Mouse (Mus musculus) frontal cortex, adult (tissue): ENCODE data around the gene Cachd1.
A peak's percentile ranks its signal among the peaks of the same experiment; 100 is the strongest.

Experiments used
- ATAC-seq: cut with Nextera tagmentation; 2 replicates; pipeline ENCODE4 v1.9.2; 2017; ENCODE audit warnings: mild to moderate bottlenecking, moderate library complexity, mixed read lengths; ENCODE audit not compliant: low TSS enrichment

Gene Cachd1

DNA sequence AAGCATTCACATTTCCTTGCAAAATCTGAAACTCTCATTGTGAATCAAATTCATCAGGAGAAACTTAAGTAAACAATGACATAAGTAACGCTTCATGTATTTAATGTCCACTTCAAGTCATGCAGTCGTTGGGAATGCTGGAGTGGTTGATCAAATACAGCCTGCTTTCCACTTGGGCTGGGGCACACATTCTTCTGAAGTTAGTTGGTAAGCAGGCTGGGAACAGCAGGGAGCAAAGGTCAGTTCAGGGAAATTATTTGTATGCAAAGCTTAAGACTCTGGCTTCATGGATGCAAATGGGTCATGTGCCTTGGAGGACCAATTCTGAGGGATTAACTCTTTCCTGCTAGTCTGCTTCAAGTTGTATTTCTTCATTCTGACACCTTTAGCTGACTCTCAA is 16.7 kb downstream of the Cachd1 start:
- ATAC-seq, result no peak

DNA sequence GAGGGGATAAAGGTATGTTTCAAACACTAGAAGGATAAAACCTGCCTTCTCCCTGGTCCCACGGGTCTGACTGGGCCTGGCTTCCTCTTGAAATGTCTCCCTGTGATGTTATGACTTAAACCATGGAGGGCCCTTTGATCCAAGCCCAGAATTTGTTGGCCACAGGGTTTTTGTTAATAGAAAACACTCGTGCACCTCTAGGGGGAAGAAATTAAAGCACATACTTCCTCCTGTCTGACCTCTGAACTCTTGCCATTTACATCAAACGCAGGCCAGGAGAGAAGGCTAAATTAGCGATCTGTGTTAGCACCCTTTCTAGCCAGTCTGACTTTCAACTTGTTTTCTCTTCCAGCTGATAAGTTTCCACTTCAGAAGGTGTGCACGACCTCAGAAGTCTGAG is 19.0 kb downstream of the Cachd1 start:
- no peak for ATAC-seq

DNA sequence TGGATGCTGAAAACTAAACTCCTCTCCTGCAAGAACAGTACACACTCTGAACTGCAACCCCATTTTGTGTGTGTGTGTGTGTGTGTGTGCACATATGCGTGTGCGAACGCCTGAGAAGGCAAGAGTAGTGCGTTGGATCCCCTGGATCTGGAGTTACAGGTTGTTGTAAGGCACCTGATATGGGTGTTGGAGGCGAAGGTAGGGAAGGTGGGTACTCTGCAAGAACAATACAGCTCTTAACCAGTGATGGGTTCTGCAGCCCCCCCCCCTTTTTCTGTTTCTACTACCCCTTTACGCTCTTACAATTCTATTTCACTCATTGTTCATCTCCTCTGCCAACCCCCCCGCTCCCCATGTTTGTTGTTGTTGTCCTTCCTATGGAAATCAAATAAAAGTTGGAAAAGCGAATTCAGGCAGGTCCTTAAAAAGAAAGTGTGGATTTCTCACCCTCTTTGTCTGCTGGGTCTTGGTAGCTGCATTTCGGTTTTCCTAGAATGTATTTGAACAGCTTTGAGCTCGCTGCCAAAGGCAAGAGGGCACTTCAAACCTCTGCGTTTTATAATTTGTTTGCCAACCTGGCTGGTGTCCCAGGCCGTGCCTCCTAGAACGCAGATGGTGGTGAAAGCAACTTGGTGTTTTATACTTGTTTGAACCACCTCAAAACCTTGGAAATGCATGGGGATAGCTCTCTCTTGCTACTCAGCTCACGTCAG is 24.4 kb downstream of the Cachd1 start:
- no peak for ATAC-seq

DNA sequence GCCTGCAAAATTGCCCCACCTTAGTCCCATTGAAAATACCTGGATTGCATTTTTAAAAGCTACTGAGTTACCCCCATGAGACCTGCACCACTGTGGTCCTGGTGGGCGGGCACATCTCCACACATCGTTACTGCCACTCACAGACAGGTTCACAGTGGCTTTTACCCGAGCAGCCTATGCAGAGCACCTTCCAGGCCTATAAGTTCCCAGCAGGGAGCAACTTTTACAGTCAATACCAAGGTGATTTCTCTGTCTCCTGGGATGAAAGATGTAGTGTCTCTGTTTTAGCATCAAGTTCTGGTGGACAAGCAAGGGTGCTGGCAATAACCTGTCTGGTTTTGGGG is 24.9 kb downstream of the Cachd1 start:
- ATAC-seq, result no peak

DNA sequence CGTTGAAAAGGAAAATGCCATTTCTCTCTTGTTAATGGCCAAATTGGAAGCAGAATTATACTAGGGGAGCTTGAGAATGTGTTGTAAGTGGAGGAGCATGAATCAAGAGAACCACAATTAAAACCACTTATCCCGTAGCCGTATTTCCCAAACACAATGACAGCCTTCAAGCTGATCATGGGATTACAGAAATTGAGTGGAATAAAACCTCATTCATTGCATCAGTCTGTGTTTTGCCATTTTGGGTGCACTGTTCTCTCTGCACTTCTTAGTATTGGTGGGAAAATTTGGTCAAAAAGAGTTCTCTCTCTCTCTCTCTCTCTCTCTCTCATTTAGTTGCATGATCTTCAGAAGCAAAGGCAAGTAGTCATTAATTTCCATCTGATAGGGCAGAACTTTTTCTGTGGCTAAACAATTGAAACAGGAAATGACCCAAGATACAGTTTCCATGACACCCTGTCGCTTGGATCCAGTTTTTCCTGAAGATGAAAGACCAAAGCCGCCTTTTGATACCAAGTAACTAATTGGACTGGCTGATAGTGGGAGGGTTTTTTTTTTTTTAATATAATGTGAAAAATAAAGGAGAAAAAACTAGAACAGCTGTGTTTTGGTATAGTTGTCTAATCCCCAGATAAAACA is 34.7 kb downstream of the Cachd1 start:
- no peak for ATAC-seq

DNA sequence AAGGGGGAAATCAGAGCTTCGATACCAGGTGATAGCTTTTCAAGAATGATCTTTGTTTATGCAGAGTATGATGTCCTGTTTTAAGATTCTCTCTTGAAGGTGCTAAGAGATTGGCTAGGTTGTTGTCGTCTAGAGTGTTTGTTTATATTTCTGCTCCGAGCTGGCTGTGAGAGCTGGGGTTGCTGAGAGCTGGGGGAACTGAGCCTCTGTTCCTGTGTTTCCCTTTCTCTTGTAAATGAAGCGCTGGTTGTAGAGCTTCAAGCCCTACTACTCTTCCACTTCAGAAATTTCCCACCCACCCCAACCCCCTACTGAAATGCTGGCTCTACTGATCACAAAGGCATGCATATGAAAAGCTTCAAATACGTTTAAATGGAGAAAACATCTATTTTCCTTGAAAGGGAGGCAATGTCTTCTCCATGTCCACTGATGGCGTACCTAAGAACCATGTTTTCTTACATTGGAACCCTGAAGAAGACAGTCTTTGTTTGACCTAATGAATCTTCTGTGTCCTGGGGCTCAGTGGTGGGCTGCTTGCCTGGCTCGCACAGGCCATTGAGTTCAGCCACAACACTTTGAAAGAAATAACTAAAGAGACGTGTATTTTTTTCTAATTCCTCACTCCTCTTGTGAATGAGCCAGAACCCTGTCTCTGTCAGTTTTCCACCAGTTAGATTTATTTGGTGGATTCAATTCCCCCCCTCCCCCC is 35.5 kb downstream of the Cachd1 start:
- no peak for ATAC-seq

DNA sequence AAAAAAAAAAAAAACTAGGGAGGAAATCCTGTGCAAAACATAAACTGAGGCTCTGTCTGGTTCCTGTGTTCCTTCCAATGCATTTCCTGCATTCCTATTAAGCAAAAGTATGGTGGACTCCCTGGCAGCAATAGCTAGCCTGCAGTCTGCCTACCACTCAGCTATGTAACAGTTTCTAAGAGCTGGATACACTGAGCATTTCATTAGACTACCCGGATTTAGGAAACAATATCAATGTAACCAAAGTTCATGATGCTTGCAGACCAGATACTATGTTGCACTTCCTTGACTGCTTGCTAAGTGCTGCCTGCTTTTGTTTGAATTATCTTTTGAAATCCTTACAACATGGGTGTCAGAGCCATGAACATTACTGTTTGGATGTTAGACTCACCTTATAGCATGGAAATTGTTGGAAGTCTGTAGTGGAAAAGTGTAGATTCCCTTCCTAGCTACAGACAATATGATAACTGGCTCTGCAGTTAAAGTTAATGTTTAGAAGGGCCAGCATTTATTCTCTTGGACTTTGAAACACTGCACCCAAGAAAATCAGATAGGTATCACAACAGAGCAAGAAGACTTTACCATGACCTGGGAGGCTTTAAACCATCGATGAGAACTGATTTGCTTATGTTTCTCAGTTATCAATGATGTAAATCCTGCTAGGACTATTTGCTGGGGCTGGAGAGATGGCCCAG is 37.4 kb downstream of the Cachd1 start:
- ATAC-seq, result no peak

DNA sequence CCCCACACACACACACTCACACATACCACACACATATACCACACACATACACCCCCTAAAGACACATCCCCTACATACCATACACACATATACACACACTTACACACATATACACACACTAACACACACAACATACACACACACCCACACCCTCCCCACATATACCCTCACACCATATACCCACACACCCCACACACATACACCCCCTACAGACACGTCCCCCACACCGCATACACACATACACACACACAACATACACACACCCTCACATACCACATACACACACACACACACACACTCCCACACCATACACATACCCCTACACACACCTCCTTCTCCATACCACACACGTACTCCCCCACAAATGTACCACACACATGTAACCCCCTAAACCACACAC is 42.8 kb downstream of the Cachd1 start:
- ATAC-seq, result no peak

DNA sequence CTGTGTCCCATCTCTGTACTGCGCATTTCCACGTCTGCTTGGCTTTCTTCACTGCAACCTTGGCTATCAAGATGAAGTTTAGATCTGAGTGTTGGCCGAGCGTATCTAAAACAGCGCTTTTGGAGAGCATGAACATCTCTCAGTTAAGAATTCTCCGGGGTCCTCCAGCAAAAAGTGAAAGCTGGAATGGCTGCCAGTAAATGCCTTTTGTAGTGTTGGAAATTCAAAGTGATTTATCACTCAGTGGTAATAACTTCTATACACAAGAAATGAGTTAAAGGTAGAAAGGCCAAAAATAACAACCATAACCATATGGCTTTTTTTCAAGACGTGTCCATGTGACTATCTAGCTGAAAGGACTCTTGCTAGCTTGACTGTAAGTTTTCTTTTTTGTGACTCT is 46.1 kb downstream of the Cachd1 start:
- ATAC-seq, result no peak

DNA sequence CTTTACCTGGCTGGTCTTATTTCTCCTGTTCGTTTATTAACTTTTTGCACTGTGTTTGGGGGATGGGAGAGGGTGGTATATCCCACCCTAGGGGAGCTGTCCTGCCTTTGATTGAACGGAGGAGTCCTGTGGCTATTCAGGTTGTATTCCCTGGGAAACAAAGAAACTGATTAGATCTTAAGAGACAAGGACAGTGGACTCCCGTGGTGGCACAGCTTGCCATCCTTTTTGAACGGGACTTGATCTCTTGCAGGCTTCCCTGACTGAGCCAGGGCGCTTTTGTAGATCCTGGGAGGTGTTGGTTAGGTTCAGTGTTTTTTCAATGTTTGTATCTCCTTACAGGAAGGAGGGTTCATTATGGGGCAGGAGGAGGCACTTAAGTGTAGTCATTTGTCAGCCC is 50.9 kb downstream of the Cachd1 start:
- ATAC-seq, result no peak

DNA sequence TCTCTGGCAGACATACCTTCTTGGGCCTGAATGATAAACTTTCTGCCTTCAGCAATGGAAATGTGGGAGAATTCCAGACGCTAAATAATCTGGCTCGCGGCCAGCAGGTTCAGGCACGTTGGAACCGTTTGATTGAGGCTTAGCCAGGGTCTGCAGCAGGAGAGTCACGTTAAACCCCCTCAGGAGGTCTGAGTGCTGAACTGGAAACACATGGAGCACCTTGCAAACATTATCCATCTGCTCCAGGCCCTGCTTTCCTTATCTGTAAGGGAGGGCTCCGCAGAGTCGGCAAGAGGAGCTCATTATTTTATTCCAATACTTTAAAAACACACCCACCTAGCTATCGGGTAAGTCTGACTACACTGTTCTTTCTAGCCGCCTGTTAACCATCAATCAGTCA is 52.3 kb downstream of the Cachd1 start:
- no peak for ATAC-seq

DNA sequence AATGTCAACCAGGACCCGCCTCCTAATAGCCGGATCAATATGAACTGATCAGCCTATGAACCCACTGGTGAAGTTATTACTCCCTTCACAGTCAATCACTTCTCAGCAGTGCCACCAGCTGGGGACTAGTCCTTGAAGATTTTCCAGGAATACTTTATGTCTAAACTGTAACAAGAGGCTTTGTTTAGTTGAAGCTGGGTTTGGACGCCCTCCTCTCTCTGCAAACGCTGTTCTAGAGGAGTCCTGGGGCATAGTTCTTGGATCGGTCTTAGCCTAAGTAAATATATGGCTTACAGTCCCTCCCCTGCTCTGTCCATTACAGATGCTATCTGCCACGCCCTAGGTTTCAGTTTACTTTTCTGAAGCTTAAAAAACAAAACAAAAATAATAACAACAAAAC is 60.7 kb downstream of the Cachd1 start:
- no peak for ATAC-seq

DNA sequence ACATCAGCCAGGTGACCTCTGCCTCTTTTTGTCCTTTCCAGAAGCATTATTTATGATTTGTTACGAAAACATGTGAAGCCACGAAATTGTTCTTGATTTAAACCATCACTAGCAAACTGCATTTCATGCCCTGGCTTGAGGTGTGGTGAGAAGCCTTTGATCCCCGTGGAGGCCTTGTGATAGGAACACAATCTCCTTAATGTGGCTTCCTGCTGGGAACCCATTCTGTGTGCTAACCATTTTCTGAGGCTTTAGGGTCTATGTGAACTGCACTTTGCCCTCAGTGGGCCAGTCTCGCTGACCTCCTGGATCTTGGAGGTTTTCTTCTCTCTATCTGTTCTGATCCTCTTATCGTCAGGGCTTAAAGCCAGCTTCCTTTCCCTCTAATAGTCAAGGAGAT is 66.2 kb downstream of the Cachd1 start:
- no peak for ATAC-seq

DNA sequence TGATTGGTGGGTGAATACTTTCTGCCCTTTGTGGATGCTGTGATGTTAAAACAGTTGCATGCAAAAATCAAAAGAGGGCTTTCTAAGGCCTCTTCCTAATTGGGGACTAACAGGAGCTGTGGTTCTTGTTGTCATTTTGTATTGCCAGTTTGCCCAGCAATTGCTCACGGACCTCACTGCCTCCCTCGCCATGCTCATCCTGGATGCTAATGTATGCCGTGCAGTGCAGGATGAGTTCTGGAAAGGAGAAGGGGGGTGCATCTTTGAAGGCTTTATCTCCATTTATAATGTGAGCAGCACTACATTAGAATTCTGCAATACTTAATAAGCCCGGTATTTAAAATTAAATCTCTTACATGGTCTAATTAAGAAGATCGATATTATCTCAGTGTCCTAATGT is 66.6 kb downstream of the Cachd1 start:
- ATAC-seq, result no peak

DNA sequence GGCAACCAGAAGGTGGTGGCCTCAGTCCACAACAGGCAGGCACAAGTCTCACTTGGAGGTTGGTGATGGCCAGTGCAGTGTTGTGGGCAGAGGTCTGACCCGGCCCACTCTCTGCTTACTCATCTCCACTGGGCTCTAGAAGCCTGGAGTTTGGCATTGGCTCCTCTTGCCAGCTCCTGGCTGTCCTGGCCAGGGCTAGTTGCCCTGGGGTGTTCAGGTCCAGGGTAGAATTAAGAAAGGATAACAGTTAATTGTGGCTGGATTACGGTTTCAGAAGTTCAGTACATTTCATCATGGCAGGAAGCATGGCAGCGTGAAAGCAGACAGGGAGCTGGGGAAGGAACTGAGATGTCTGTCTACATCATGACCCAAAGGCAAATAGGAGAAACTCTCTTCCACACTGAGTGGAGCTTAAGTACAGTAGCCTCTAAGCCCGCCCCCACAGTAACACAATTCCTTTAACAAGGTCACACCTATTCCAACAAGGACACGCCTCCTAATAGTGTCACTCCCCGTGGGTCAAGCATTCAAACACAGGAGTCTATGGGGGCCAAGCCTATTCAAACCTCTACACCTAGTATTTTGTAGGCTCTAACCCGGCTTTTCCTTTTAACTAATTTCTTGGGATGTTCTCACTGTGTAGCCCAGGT is 74.5 kb downstream of the Cachd1 start:
- no peak for ATAC-seq

DNA sequence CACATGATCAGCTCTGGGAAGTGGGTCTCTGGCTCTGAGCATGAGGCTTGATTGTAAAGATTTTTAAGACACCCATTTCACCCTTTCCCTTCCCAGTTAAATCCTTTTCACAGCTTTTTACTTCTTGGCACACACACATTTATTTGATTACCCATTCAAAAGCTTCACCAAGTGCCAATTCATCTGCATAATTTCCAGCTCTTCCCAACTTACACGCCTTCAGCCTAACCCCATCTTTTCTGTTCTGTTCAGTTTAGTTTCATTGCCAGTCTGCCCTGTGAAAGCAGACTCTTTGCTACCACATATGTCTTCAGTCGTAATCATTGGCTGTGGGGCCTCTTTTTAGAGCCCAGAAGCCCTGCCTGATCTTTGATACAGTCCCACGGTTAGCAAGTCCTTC is 76.0 kb downstream of the Cachd1 start:
- 0 out of 2 replicates have a peak, but pooled peaks have one; percentile 44 for ATAC-seq

DNA sequence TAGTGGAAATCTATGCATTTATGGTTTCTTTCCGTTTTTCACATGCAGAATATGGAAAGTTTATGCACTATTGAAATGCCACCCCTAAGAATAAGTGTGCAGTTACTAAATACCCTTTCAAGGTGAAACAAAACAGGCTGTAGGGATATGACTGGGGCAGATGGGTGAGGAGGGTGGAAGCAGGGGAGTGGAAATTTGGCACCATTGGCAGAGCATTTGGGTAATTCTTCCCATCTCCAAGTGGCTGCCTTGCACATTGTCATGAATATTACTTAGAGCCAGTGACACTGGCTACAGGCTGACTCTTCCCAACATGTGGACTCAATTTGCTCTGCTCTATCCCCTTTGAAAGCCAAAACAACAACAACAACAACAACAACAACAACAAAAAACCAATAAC is 77.0 kb downstream of the Cachd1 start:
- no peak for ATAC-seq

DNA sequence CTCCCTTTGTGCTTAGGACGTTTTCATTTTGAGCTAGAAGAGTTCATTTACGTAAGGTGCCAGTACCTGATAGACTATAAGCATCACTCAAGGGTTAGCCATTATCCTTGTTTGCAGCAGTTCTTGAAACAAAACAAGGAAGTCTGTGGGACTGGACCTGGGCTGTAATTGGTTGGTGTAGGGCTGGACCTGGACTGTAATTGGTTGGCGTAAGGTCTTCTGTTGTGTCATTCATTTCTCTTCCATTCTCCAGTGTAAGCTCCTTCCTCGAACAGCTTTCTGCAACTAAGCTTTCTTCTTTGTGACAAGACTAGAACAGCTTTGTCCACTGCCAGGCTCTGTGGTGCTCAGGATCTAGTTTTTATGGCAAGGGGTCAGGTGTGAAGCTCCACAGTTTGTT is 78.9 kb downstream of the Cachd1 start:
- ATAC-seq, result no peak

DNA sequence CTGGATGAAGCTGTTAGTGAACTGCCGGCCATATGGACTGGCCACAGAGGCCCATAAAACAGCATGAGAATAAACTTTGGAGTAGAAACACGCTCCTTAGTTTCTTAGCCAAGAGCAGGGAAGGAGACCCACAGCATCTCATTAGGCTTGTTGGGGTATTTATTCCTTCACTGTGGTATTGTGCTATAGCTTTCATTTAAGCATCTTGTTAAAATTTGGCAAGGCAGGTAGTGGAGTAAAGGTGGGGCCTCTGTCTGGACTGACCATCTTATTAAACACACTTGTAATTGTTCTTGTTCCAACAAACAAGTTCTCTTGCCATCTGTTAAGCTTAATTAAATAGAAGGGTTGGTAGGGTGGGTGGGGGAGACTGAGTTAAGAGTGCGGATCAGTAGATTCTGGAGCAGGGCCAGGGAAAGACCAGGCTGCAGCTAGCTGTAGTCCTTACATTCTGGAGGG is 81.0 kb downstream of the Cachd1 start:
- ATAC-seq, result no peak

DNA sequence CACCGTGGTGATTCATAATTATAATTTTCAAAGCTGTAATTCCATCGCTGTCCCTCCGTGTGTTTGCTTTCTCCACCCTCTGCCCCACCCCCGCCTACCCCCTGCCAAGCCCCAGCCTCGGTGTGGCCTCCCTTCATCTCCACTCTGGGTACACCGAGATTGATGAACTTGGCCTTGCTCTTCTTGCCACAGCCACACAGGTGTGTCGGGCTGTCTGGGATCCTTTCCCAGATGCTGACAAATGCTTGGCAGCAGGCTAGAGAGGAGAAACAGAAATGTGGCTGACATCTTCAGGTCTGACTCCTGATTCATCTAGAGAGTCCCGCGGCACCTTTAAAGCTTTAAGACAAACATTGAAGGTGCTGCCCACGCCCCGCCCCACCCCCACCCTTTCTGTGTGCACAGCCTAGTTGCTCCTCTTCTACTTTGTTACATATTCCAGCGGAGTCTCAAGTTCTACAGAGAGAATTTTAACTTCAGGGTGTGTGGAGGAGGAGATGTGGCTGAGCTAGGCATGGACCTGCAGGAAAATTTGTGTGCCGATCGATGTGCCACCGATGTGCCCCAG is 87.5 kb downstream of the Cachd1 start:
- ATAC-seq, result peak; percentile 42

DNA sequence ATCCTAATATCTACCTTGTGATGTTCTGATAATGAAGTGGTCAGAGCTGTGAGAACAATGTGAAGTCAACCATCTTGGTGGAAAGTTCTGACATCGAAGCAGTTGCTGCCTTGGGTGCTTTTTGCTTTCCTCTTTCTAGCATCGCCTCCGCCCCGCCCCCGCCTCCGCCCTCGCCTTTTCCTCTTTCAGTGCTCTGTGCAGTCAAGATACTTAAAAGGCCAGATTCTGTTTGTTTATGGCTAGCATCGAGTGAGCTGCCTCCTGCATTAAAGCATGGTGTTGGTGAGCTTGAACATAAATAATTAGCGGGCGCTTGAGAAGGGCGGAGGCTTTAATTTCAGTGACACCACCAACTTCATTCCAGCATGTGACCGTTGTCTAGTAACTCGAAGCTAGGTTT is 88.9 kb downstream of the Cachd1 start:
- ATAC-seq, result 0 out of 2 replicates have a peak, but pooled peaks have one; percentile 24
